Mouse (Mus musculus) megakaryocyte, embryonic 14.5 days (primary cell): ENCODE results near the gene Arhgap23. TPM values are rescaled to one million over a fixed set of nuclear protein-coding genes. Genes with fewer than 3 reads are reported as not detected.

Experiments
- H3K27me3 ChIP-seq: replicated peaks from 2 replicates; pipeline ENCODE3; 2012; ENCODE audit warnings: inconsistent platforms
- H3K36me3 ChIP-seq: replicated peaks from 2 replicates; pipeline ENCODE3; 2012; ENCODE audit warnings: low read length, inconsistent platforms, mixed read lengths
- H3K4me1 ChIP-seq: 2 replicates; pipeline ENCODE4 v1.6.1; 2012; ENCODE audit warnings: inconsistent platforms
- H3K4me3 ChIP-seq: replicated peaks from 2 replicates; pipeline ENCODE3; 2012; ENCODE audit warnings: moderate library complexity, mild to moderate bottlenecking, inconsistent platforms
- H3K9me3 ChIP-seq: 2 replicates; pipeline ENCODE4 v1.6.1; 2012; ENCODE audit warnings: inconsistent platforms
- FLI1 ChIP-seq: IDR thresholded peaks from 2 replicates; pipeline ENCODE4 v1.6.1; 2012; ENCODE audit warnings: low read length, inconsistent platforms, mixed read lengths
- GATA1 ChIP-seq: IDR thresholded peaks from 3 replicates; pipeline ENCODE4 v1.6.1; 2012; ENCODE audit warnings: mixed read lengths, low read length, inconsistent platforms, borderline replicate concordance
- polyA plus RNA-seq: library from polyadenylated mRNA; stranded (reverse); fragments of >175 nt; gene quantifications from 2 replicates; pipeline ENCODE4 v1.2.3, GENCODE M21; 2012; ENCODE audit warnings: low replicate concordance; ENCODE audit not compliant: insufficient read depth

Arhgap23 gene
- polyA plus RNA-seq, 1 experiment: 85.6 TPM

- Histone ChIP-seq H3K4me1 (peaks cover 90% of the 10 kb centered on the region), H3K36me3 (peaks cover 8% of the 10 kb centered on the region), H3K9me3 (no peaks in the 10 kb centered on the region), H3K27me3 (no peaks in the 10 kb centered on the region), H3K4me3 (peak overlapping the region; percentile 83)
- TF ChIP-seq GATA1: no peak
- no peak for TF ChIP-seq FLI1
Measured at GRCm38 (mm10) chr11:97434121-97434520, 18.8 kb downstream of the Arhgap23 start.

GRCm38 (mm10) chr11:97434704-97435454 lies 19.5 kb downstream of the Arhgap23 start:
- Histone ChIP-seq H3K36me3 (peaks cover 8% of the 10 kb centered on the region), H3K4me3 (peak overlapping the region; percentile 93), H3K9me3 (no peaks in the 10 kb centered on the region), H3K27me3 (no peaks in the 10 kb centered on the region), H3K4me1 (peaks cover 90% of the 10 kb centered on the region)
- TF ChIP-seq GATA1 (no peak), FLI1 (peak; percentile 28; the same call in 1 of the 2 replicates)

GRCm38 (mm10) chr11:97435808-97436491 lies 20.6 kb downstream of the Arhgap23 start:
- H3K36me3 ChIP-seq: peaks cover 8% of the 10 kb centered on the region
- H3K4me1 ChIP-seq: peaks cover 97% of the 10 kb centered on the region
- no peak for TF ChIP-seq FLI1
- TF ChIP-seq GATA1: no peak
- H3K27me3 ChIP-seq: no peaks in the 10 kb centered on the region
- H3K9me3 ChIP-seq: no peaks in the 10 kb centered on the region
- H3K4me3 ChIP-seq: peak overlapping the region; percentile 93

- Histone ChIP-seq H3K4me3 (peak overlapping the region; percentile 64), H3K9me3 (no peaks in the 10 kb centered on the region), H3K4me1 (peaks cover 98% of the 10 kb centered on the region), H3K36me3 (peaks cover 15% of the 10 kb centered on the region), H3K27me3 (no peaks in the 10 kb centered on the region)
- TF ChIP-seq GATA1: no peak
- TF ChIP-seq FLI1: no peak
Measured at GRCm38 (mm10) chr11:97437745-97438144, 22.4 kb downstream of the Arhgap23 start.

GRCm38 (mm10) chr11:97438868-97439267 lies 23.5 kb downstream of the Arhgap23 start:
- H3K9me3 ChIP-seq: no peaks in the 10 kb centered on the region
- no peak for TF ChIP-seq FLI1
- no peak for TF ChIP-seq GATA1
- H3K4me3 ChIP-seq: peak overlapping the region; percentile 97
- peaks cover 26% of the 10 kb centered on the region for H3K36me3 ChIP-seq
- peaks cover 98% of the 10 kb centered on the region for H3K4me1 ChIP-seq
- no peaks in the 10 kb centered on the region for H3K27me3 ChIP-seq

- peaks cover 37% of the 10 kb centered on the region for H3K36me3 ChIP-seq
Measured at GRCm38 (mm10) chr11:97439935-97440334, 24.6 kb downstream of the Arhgap23 start.

GRCm38 (mm10) chr11:97440441-97440881 lies 25.1 kb downstream of the Arhgap23 start:
- peaks cover 100% of the 10 kb centered on the region for H3K4me1 ChIP-seq
- no peaks in the 10 kb centered on the region for H3K9me3 ChIP-seq
- peak overlapping the region; percentile 97 for H3K4me3 ChIP-seq
- H3K27me3 ChIP-seq: no peaks in the 10 kb centered on the region
- H3K36me3 ChIP-seq: peaks cover 42% of the 10 kb centered on the region
- no peak for TF ChIP-seq GATA1

More at GRCm38 (mm10) chr11:97439935-97440334, 24.6 kb downstream of the Arhgap23 start:
- Histone ChIP-seq H3K4me1 (peaks cover 100% of the 10 kb centered on the region), H3K9me3 (no peaks in the 10 kb centered on the region), H3K4me3 (peak overlapping the region; percentile 97), H3K27me3 (no peaks in the 10 kb centered on the region)
- TF ChIP-seq FLI1 (no peak), GATA1 (no peak)

GRCm38 (mm10) chr11:97441036-97441657 lies 25.8 kb downstream of the Arhgap23 start:
- peaks cover 100% of the 10 kb centered on the region for H3K4me1 ChIP-seq
- H3K4me3 ChIP-seq: peak overlapping the region; percentile 97
- no peaks in the 10 kb centered on the region for H3K9me3 ChIP-seq
- H3K27me3 ChIP-seq: no peaks in the 10 kb centered on the region
- no peak for TF ChIP-seq GATA1
- peaks cover 49% of the 10 kb centered on the region for H3K36me3 ChIP-seq

- Histone ChIP-seq H3K9me3 (no peaks in the 10 kb centered on the region), H3K4me3 (peak overlapping the region; percentile 97), H3K27me3 (no peaks in the 10 kb centered on the region), H3K36me3 (peaks cover 55% of the 10 kb centered on the region), H3K4me1 (peaks cover 100% of the 10 kb centered on the region)
- TF ChIP-seq GATA1 (peak; percentile 50; the same call in 1 of the 3 replicates), FLI1 (no peak)
Measured at GRCm38 (mm10) chr11:97441658-97442125, 26.4 kb downstream of the Arhgap23 start.
